Mouse (Mus musculus) hematopoietic stem cell, adult 5-6 weeks (primary cell): Measurements from ENCODE around the gene Tmem178. TPM values are rescaled to one million over a fixed set of nuclear protein-coding genes. Genes with fewer than 3 reads are reported as not detected.
A peak's percentile ranks its signal among the peaks of the same experiment; 100 is the strongest.
"Not testable (repeated sequence)": the region's sequence is repeated elsewhere in the genome, so short reads cannot be mapped to it uniquely, and the experiment has no call there.

Experiments used
- ATAC-seq, 2 experiments: fragments of 125-278 bp in 1 of 2; replicated peaks in 1 of 2; 2 replicates each; pipeline ENCODE4 v1.8.0; 2016 to 2017; ENCODE audit warnings: inconsistent platforms in 2 of 2, mild to moderate bottlenecking in 2 of 2, moderate number of reproducible peaks in 2 of 2, low read depth in 1 of 2, moderate TSS enrichment in 1 of 2; ENCODE audit not compliant: low FRiP score in 2 of 2, poor library complexity in 2 of 2, severe bottlenecking in 2 of 2, insufficient read depth in 1 of 2, low TSS enrichment in 1 of 2
- total RNA-seq: library from RNA; stranded (forward); fragments of 172-1452, 232-1000 nt; gene quantifications from 2 replicates; pipeline ENCODE4 v1.2.3, GENCODE M21; 2017

The Tmem178 gene
- total RNA-seq, 1 experiment from 2014 or later, result not detected

GRCm38 (mm10) chr17:80936521-80936920 is 7.9 kb upstream of the Tmem178 start:
- no peak for ATAC-seq

- no peak for ATAC-seq
These were observed 4.6 kb upstream of the Tmem178 start for GRCm38 (mm10) chr17:80939833-80940232.

GRCm38 (mm10) chr17:80941857-80942256 is 2.6 kb upstream of the Tmem178 start:
- no peak for ATAC-seq

GRCm38 (mm10) chr17:80943835-80944529 is 450 bp upstream of the Tmem178 start:
- no peak for ATAC-seq

GRCm38 (mm10) chr17:80945510-80945909 is 1.1 kb downstream of the Tmem178 start:
- ATAC-seq, result not testable (repeated sequence)

GRCm38 (mm10) chr17:80946091-80946885 is 1.9 kb downstream of the Tmem178 start:
- ATAC-seq, result no peak

- no peak for ATAC-seq
These were observed 2.9 kb downstream of the Tmem178 start for GRCm38 (mm10) chr17:80947075-80947960.

- ATAC-seq, result no peak
These were observed 5.0 kb downstream of the Tmem178 start for GRCm38 (mm10) chr17:80949382-80949781.

GRCm38 (mm10) chr17:80949895-80950294 is 5.5 kb downstream of the Tmem178 start:
- no peak for ATAC-seq

GRCm38 (mm10) chr17:80952305-80952704 is 7.9 kb downstream of the Tmem178 start:
- no peak for ATAC-seq

- no peak for ATAC-seq
These were observed 11.0 kb downstream of the Tmem178 start for GRCm38 (mm10) chr17:80955415-80955814.

- 0 out of 4 replicates have a peak, but pooled peaks of 1 of the 2 experiments have one; percentile 22 for ATAC-seq
These were observed 11.8 kb downstream of the Tmem178 start for GRCm38 (mm10) chr17:80955998-80956811.

- ATAC-seq, result no peak
These were observed 13.9 kb downstream of the Tmem178 start for GRCm38 (mm10) chr17:80958332-80958731.

GRCm38 (mm10) chr17:80959840-80960239 is 15.4 kb downstream of the Tmem178 start:
- no peak for ATAC-seq

- ATAC-seq, result no peak
These were observed 23.0 kb downstream of the Tmem178 start for GRCm38 (mm10) chr17:80967475-80967874.

- ATAC-seq, result no peak; a peak in 1 of 4 replicates
These were observed 25.5 kb downstream of the Tmem178 start for GRCm38 (mm10) chr17:80969643-80970619.
